Mouse (Mus musculus): ENCODE data around the gene Gatm. TPM values are rescaled to one million over a fixed set of nuclear protein-coding genes. Genes with fewer than 3 reads are reported as not detected.

Gatm gene
- total RNA-seq (2021): 1 to 10 TPM; 4.8 to 5.4 TPM
- long read RNA-seq, experiment 1, transcript Gatm-201 (9 exons, 2,389 nt): major isoform, 7 of 8 reads
- long read RNA-seq, experiment 1, partial matches to known transcripts: 0 of 8 reads
- long read RNA-seq, experiment 1, other reads (novel, unspliced or antisense): 1 of 8 reads
- long read RNA-seq, experiment 2, partial matches to known transcripts: 0 of 5 reads
- long read RNA-seq, experiment 2, other reads (novel, unspliced or antisense): 1 of 5 reads

- peak; percentile 47 for DNase-seq (ENCODE audit: low spot score)
Measured at GRCm38 (mm10) chr2:122610746-122611653, at the start of gene Gatm. Gene Gatm, minus strand, starts transcription at chr2:122611303.

GRCm38 (mm10) chr2:122659825-122660224 is 48.7 kb upstream of the Gatm start:
- DNase-seq (ENCODE audit: low spot score): no peak

GRCm38 (mm10) chr2:122657707-122658524 is 46.8 kb upstream of the Gatm start:
- no peak for DNase-seq (ENCODE audit: low spot score)

- no peak for DNase-seq (ENCODE audit: low spot score)
Measured at GRCm38 (mm10) chr2:122656767-122657166, 45.7 kb upstream of the Gatm start.

GRCm38 (mm10) chr2:122656052-122656451 is 44.9 kb upstream of the Gatm start:
- DNase-seq (ENCODE audit: low spot score): no peak

GRCm38 (mm10) chr2:122652096-122653084 is 41.3 kb upstream of the Gatm start:
- no peak for DNase-seq (ENCODE audit: low spot score)

GRCm38 (mm10) chr2:122638673-122639072 is 27.6 kb upstream of the Gatm start:
- DNase-seq (ENCODE audit: low spot score): no peak

- no peak for DNase-seq (ENCODE audit: low spot score)
Measured at GRCm38 (mm10) chr2:122638029-122638428, 26.9 kb upstream of the Gatm start.

GRCm38 (mm10) chr2:122637526-122637997 is 26.5 kb upstream of the Gatm start:
- peak; percentile 61 for DNase-seq (ENCODE audit: low spot score)

- no peak for DNase-seq (ENCODE audit: low spot score)
Measured at GRCm38 (mm10) chr2:122636686-122637085, 25.6 kb upstream of the Gatm start, which contains the start of gene AA467197. Gene AA467197, plus strand, starts transcription at chr2:122636986.

GRCm38 (mm10) chr2:122631226-122631801 is 20.2 kb upstream of the Gatm start:
- peak; percentile 24 for DNase-seq (ENCODE audit: low spot score)

- peak; percentile 85 for DNase-seq (ENCODE audit: low spot score)
Measured at GRCm38 (mm10) chr2:122630465-122631225, 19.5 kb upstream of the Gatm start.

- DNase-seq (ENCODE audit: low spot score): no peak
Measured at GRCm38 (mm10) chr2:122629871-122630270, 18.8 kb upstream of the Gatm start.

GRCm38 (mm10) chr2:122628976-122629375 is 17.9 kb upstream of the Gatm start:
- peak; percentile 88 for DNase-seq (ENCODE audit: low spot score)

GRCm38 (mm10) chr2:122625930-122626329 is 14.8 kb upstream of the Gatm start:
- DNase-seq (ENCODE audit: low spot score): no peak

GRCm38 (mm10) chr2:122621337-122622110 is 10.4 kb upstream of the Gatm start:
- no peak for DNase-seq (ENCODE audit: low spot score)

- no peak for DNase-seq (ENCODE audit: low spot score)
Measured at GRCm38 (mm10) chr2:122618719-122619118, 7.6 kb upstream of the Gatm start.

- DNase-seq (ENCODE audit: low spot score): no peak
Measured at GRCm38 (mm10) chr2:122617792-122618191, 6.7 kb upstream of the Gatm start.

Data from gastrocnemius, adult 18-20 months (tissue).